Mouse (Mus musculus) megakaryocyte progenitor cell, adult 5-6 weeks (primary cell): Measurements from ENCODE around the gene Syt17. TPM values are rescaled to one million over a fixed set of nuclear protein-coding genes. Genes with fewer than 3 reads are reported as not detected.

Experiments
- ATAC-seq: replicated peaks from 2 replicates; pipeline ENCODE4 v1.8.0; 2016; ENCODE audit warnings: mild to moderate bottlenecking, moderate TSS enrichment, inconsistent platforms; ENCODE audit not compliant: poor library complexity
- total RNA-seq, 2 experiments: library from RNA; stranded (forward) in 1 of 2; stranded (reverse) in 1 of 2; fragments of 157-497, 149-512 nt in 1 of 2; fragments of 200-1000 nt in 1 of 2; gene quantifications; 2 replicates each; pipeline versions ENCODE4 v1.2.3 to v1.2.4; 2015 to 2017

Gene Syt17
- not detected in 2 replicates for total RNA-seq (2015)
- not detected in 2 replicates for total RNA-seq (2017)

- ATAC-seq = peak; percentile 74
Observed at GRCm38 (mm10) chr7:118448134-118448967, at the start of gene Syt17. TSS of gene Syt17 (minus strand) at chr7:118448222.

- no peak for ATAC-seq
Observed at GRCm38 (mm10) chr7:118494892-118495579, 47.0 kb upstream of the Syt17 start.

- ATAC-seq = no peak
Observed at GRCm38 (mm10) chr7:118493892-118494291, 45.9 kb upstream of the Syt17 start.

GRCm38 (mm10) chr7:118491431-118492147 lies 43.6 kb upstream of the Syt17 start, which contains the start of gene Itpripl2:
TSS of gene Itpripl2 (minus strand) at chr7:118491975.
- ATAC-seq = peak; percentile 69

GRCm38 (mm10) chr7:118490666-118491430 lies 42.8 kb upstream of the Syt17 start:
- ATAC-seq = peak; percentile 53

GRCm38 (mm10) chr7:118489706-118490665 lies 42.0 kb upstream of the Syt17 start:
- ATAC-seq = no peak

GRCm38 (mm10) chr7:118488060-118488664 lies 40.1 kb upstream of the Syt17 start:
- no peak for ATAC-seq

- no peak for ATAC-seq
Observed at GRCm38 (mm10) chr7:118486917-118487316, 38.9 kb upstream of the Syt17 start.

- peak; percentile 27; the same call in 1 of the 2 replicates for ATAC-seq
Observed at GRCm38 (mm10) chr7:118483996-118484395, 36.0 kb upstream of the Syt17 start.

GRCm38 (mm10) chr7:118482001-118482400 lies 34.0 kb upstream of the Syt17 start:
- no peak for ATAC-seq

- ATAC-seq = no peak
Observed at GRCm38 (mm10) chr7:118481047-118481810, 33.2 kb upstream of the Syt17 start.

- no peak for ATAC-seq
Observed at GRCm38 (mm10) chr7:118480160-118480709, 32.2 kb upstream of the Syt17 start.

- peak; percentile 40; the same call in 1 of the 2 replicates for ATAC-seq
Observed at GRCm38 (mm10) chr7:118478835-118479312, 30.9 kb upstream of the Syt17 start.

GRCm38 (mm10) chr7:118476428-118476827 lies 28.4 kb upstream of the Syt17 start:
- ATAC-seq = no peak

GRCm38 (mm10) chr7:118475008-118475705 lies 27.1 kb upstream of the Syt17 start:
- no peak for ATAC-seq

- no peak for ATAC-seq
Observed at GRCm38 (mm10) chr7:118472886-118473285, 24.9 kb upstream of the Syt17 start.

GRCm38 (mm10) chr7:118468060-118468459 lies 20.0 kb upstream of the Syt17 start:
- ATAC-seq = peak; percentile 31; the same call in 1 of the 2 replicates
